Mouse (Mus musculus) liver, embryonic 14.5 days (tissue): ENCODE data around the gene Hoxb6. TPM values are rescaled to one million over a fixed set of nuclear protein-coding genes. Genes with fewer than 3 reads are reported as not detected.

ENCODE experiments used
- ATAC-seq: fragments of 200-750 bp; cut with Nextera tagmentation; 2 replicates; pipeline ENCODE4 v1.8.0; 2017; ENCODE audit warnings: moderate number of reproducible peaks, mild to moderate bottlenecking, moderate library complexity; ENCODE audit not compliant: insufficient read depth
- DNase-seq, 3 experiments: peaks; one replicate each; pipeline ENCODE4 v3.0.0-alpha.2; 2012 to 2013; ENCODE audit warnings: low read depth in 3 of 3, low spot score in 3 of 3
- H3K27ac ChIP-seq: fragments of 300-500 bp; sonication (generic); 2 replicates; pipeline ENCODE4 v1.5.1; 2014; ENCODE audit warnings: moderate library complexity, mild to moderate bottlenecking, control low read depth, inconsistent platforms
- H3K27me3 ChIP-seq: fragments of 300-500 bp; sonication (generic); 2 replicates; pipeline ENCODE4 v1.6.1; 2014; ENCODE audit warnings: mild to moderate bottlenecking, low read length, moderate library complexity; ENCODE audit not compliant: control insufficient read depth, insufficient read depth
- H3K36me3 ChIP-seq: fragments of 300-500 bp; sonication (generic); replicated peaks from 2 replicates; pipeline ENCODE4 v1.6.1; 2014; ENCODE audit warnings: low read depth; ENCODE audit not compliant: control insufficient read depth, insufficient read depth
- H3K4me1 ChIP-seq, 2 experiments: fragments of 200-500 bp in 1 of 2; fragments of 300-500 bp in 1 of 2; sonication (generic) in 1 of 2; replicated peaks; 2 replicates each; pipeline ENCODE4 v1.6.1; 2012 to 2014; ENCODE audit warnings: antibody characterized with exemption in 1 of 2, inconsistent platforms in 1 of 2, low read length in 1 of 2; ENCODE audit not compliant: control insufficient read depth in 2 of 2, insufficient read depth in 2 of 2
- H3K4me2 ChIP-seq: fragments of 300-500 bp; sonication (generic); 2 replicates; pipeline ENCODE4 v1.6.1; 2014; ENCODE audit warnings: low read depth, mild to moderate bottlenecking, control low read depth, moderate library complexity
- H3K4me3 ChIP-seq, 2 experiments: fragments of 200-500 bp in 1 of 2; fragments of 300-500 bp in 1 of 2; sonication (generic) in 1 of 2; 2 replicates each; pipeline ENCODE4 v1.5.1; 2012 to 2014; ENCODE audit warnings: low read depth in 2 of 2, low read length in 2 of 2, mild to moderate bottlenecking in 2 of 2, control low read depth in 1 of 2, inconsistent platforms in 1 of 2, moderate library complexity in 1 of 2; ENCODE audit not compliant: insufficient read depth in 1 of 2
- H3K9ac ChIP-seq: fragments of 300-500 bp; sonication (generic); replicated peaks from 2 replicates; pipeline ENCODE4 v1.6.1; 2014; ENCODE audit warnings: mild to moderate bottlenecking, control low read depth, moderate library complexity
- H3K9me3 ChIP-seq: fragments of 300-500 bp; sonication (generic); 2 replicates; pipeline ENCODE4 v1.6.1; 2016; ENCODE audit warnings: low read length, mixed read lengths; ENCODE audit not compliant: control insufficient read depth
- CTCF ChIP-seq: IDR thresholded peaks from 2 replicates; pipeline ENCODE4 v1.5.1; 2016; ENCODE audit warnings: antibody characterized with exemption, low read depth, control low read depth
- EP300 ChIP-seq: IDR thresholded peaks from 2 replicates; pipeline ENCODE4 v1.6.1; 2016; ENCODE audit warnings: antibody characterized with exemption, low read depth
- WGBS: fragments of 180-500 bp; shearing (Covaris S2); extraction: QIAGEN DNeasy Blood & Tissue Kit; methylation state at CpG from one replicate; pipeline ENCODE4 v1.1.7; 2014; ENCODE audit not compliant: insufficient replicate concordance; 5-methylcytosine and 5-hydroxymethylcytosine counted together
- polyA plus RNA-seq, 2 experiments: library from polyadenylated mRNA; depleted of rRNA in 1 of 2; stranded (reverse) in 1 of 2; unstranded in 1 of 2; fragments of >200 nt; fragmentation: Nextera tagmentation in 1 of 2; extraction: Ambion mirVana in 1 of 2; gene quantifications; 2 replicates each; pipeline versions ENCODE4 v1.2.1 to v1.2.3; 2012 to 2014

The Hoxb6 gene
- polyA plus RNA-seq, 2 experiments = 0.02 TPM; not detected in 1

- H3K27ac ChIP-seq = no peak overlapping the region
- no peak for TF ChIP-seq EP300
- TF ChIP-seq CTCF = no peak
- H3K4me1 ChIP-seq = no peaks in the 10 kb centered on the region
- peaks cover 99% of the 10 kb centered on the region for H3K27me3 ChIP-seq
- no peaks in the 10 kb centered on the region for H3K9me3 ChIP-seq
- no peaks in the 10 kb centered on the region for H3K36me3 ChIP-seq
- no peak overlapping the region for H3K4me3 ChIP-seq
- H3K4me2 ChIP-seq = no peak overlapping the region
- no peak overlapping the region for H3K9ac ChIP-seq
- ATAC-seq (no peak), DNase-seq (no peak)
- WGBS = 7% methylated on average over 9 of the region's 9 CpGs
These were observed 4.9 kb upstream of the Hoxb6 start for GRCm38 (mm10) chr11:96287411-96287810.

GRCm38 (mm10) chr11:96288455-96289221 lies 3.6 kb upstream of the Hoxb6 start:
- DNase-seq (no peak), ATAC-seq (no peak)
- no peaks in the 10 kb centered on the region for H3K36me3 ChIP-seq
- H3K27me3 ChIP-seq = peaks cover 99% of the 10 kb centered on the region
- 10% methylated on average over 1 of the region's 1 CpGs for WGBS
- no peak overlapping the region for H3K9ac ChIP-seq
- H3K4me2 ChIP-seq = no peak overlapping the region
- no peak overlapping the region for H3K27ac ChIP-seq
- H3K9me3 ChIP-seq = no peaks in the 10 kb centered on the region
- TF ChIP-seq CTCF = no peak
- no peak for TF ChIP-seq EP300
- H3K4me3 ChIP-seq = no peak overlapping the region
- H3K4me1 ChIP-seq = no peaks in the 10 kb centered on the region

- H3K27ac ChIP-seq = no peak overlapping the region
- no peaks in the 10 kb centered on the region for H3K36me3 ChIP-seq
- H3K9me3 ChIP-seq = no peaks in the 10 kb centered on the region
- H3K4me3 ChIP-seq = no peak overlapping the region
- WGBS = 12% methylated on average over 21 of the region's 21 CpGs
- H3K4me1 ChIP-seq = no peaks in the 10 kb centered on the region
- ATAC-seq (no peak), DNase-seq (no peak)
- H3K9ac ChIP-seq = no peak overlapping the region
- no peak for TF ChIP-seq EP300
- TF ChIP-seq CTCF = no peak
- no peak overlapping the region for H3K4me2 ChIP-seq
- H3K27me3 ChIP-seq = peaks cover 99% of the 10 kb centered on the region
These were observed 3.0 kb upstream of the Hoxb6 start for GRCm38 (mm10) chr11:96289293-96289692.

- Histone ChIP-seq H3K9me3 (no peaks in the 10 kb centered on the region), H3K27me3 (peaks cover 99% of the 10 kb centered on the region), H3K36me3 (no peaks in the 10 kb centered on the region), H3K4me1 (no peaks in the 10 kb centered on the region), H3K27ac (no peak overlapping the region), H3K4me3 (no peak overlapping the region), H3K4me2 (no peak overlapping the region), H3K9ac (no peak overlapping the region)
- ATAC-seq (no peak), DNase-seq (no peak)
- TF ChIP-seq CTCF (no peak), EP300 (no peak)
- WGBS = 32% methylated on average over 6 of the region's 6 CpGs
These were observed 2.4 kb upstream of the Hoxb6 start for GRCm38 (mm10) chr11:96289837-96290236.

GRCm38 (mm10) chr11:96290705-96291355 lies 1.4 kb upstream of the Hoxb6 start:
- WGBS = 24% methylated on average over 17 of the region's 17 CpGs
- ATAC-seq = no peak

More at GRCm38 (mm10) chr11:96290705-96291355, 1.4 kb upstream of the Hoxb6 start:
- Histone ChIP-seq H3K27ac (no peak overlapping the region), H3K4me2 (no peak overlapping the region), H3K27me3 (peaks cover 99% of the 10 kb centered on the region), H3K4me1 (no peaks in the 10 kb centered on the region), H3K4me3 (no peak overlapping the region), H3K9ac (no peak overlapping the region), H3K9me3 (no peaks in the 10 kb centered on the region), H3K36me3 (no peaks in the 10 kb centered on the region)
- TF ChIP-seq CTCF = no peak
- no peak for TF ChIP-seq EP300
- no peak for DNase-seq
